Mouse (Mus musculus) limb, embryonic 14.5 days (tissue): ENCODE results near the gene Boc. TPM values are rescaled to one million over a fixed set of nuclear protein-coding genes. Genes with fewer than 3 reads are reported as not detected.
A peak's percentile ranks its signal among the peaks of the same experiment; 100 is the strongest.

Experiments used
- ATAC-seq: fragments of 200-750 bp; cut with Nextera tagmentation; 2 replicates; pipeline ENCODE4 v1.8.0; 2017; ENCODE audit warnings: low read depth, moderate number of reproducible peaks, moderate TSS enrichment; ENCODE audit not compliant: low FRiP score
- DNase-seq: peaks from one replicate; pipeline ENCODE4 v3.0.0-alpha.2; 2015; ENCODE audit warnings: low spot score
- H3K27ac ChIP-seq: fragments of 300-500 bp; sonication (generic); replicated peaks from 2 replicates; pipeline ENCODE4 v1.5.1; 2014; ENCODE audit warnings: low read depth, mild to moderate bottlenecking, low read length, moderate library complexity, mixed read lengths
- H3K27me3 ChIP-seq: fragments of 300-500 bp; sonication (generic); 2 replicates; pipeline ENCODE4 v1.6.1; 2014; ENCODE audit warnings: low read length, mixed read lengths; ENCODE audit not compliant: control insufficient read depth, insufficient read depth
- H3K36me3 ChIP-seq: fragments of 300-500 bp; sonication (generic); 2 replicates; pipeline ENCODE4 v1.6.1; 2014; ENCODE audit warnings: mild to moderate bottlenecking, low read length, moderate library complexity, mixed read lengths; ENCODE audit not compliant: control insufficient read depth, insufficient read depth
- H3K4me1 ChIP-seq: fragments of 300-500 bp; sonication (generic); 2 replicates; pipeline ENCODE4 v1.6.1; 2014; ENCODE audit warnings: antibody characterized with exemption, low read length, mixed read lengths; ENCODE audit not compliant: control insufficient read depth, insufficient read depth
- H3K4me2 ChIP-seq: fragments of 300-500 bp; sonication (generic); replicated peaks from 2 replicates; pipeline ENCODE4 v1.6.1; 2014; ENCODE audit warnings: low read depth, mild to moderate bottlenecking, low read length, moderate library complexity; ENCODE audit not compliant: severe bottlenecking
- H3K4me3 ChIP-seq: fragments of 300-500 bp; sonication (generic); replicated peaks from 2 replicates; pipeline ENCODE4 v1.5.1; 2014; ENCODE audit warnings: low read length
- H3K9ac ChIP-seq: fragments of 300-500 bp; sonication (generic); 2 replicates; pipeline ENCODE4 v1.6.1; 2014; ENCODE audit warnings: mild to moderate bottlenecking, low read depth, low read length, moderate library complexity; ENCODE audit not compliant: severe bottlenecking
- H3K9me3 ChIP-seq: fragments of 300-500 bp; sonication (generic); 2 replicates; pipeline ENCODE4 v1.6.1; 2016; ENCODE audit warnings: low read length; ENCODE audit not compliant: control insufficient read depth
- POLR2A ChIP-seq: fragments of 200-500 bp; IDR thresholded peaks from 2 replicates; pipeline ENCODE4 v1.8.0; 2012; ENCODE audit warnings: inconsistent platforms, mild to moderate bottlenecking, moderate library complexity, borderline replicate concordance; ENCODE audit not compliant: insufficient read depth, insufficient read length; ENCODE audit errors: extremely low read depth
- WGBS: fragments of 180-500 bp; shearing (Covaris S2); extraction: QIAGEN DNeasy Blood & Tissue Kit; methylation state at CpG from one replicate; pipeline ENCODE4 v1.1.7; 2014; 5-methylcytosine and 5-hydroxymethylcytosine counted together
- polyA plus RNA-seq, 2 experiments: library from polyadenylated mRNA; depleted of rRNA in 1 of 2; stranded (reverse) in 1 of 2; unstranded in 1 of 2; fragments of >200 nt; fragmentation: Nextera tagmentation in 1 of 2; extraction: Ambion mirVana in 1 of 2; gene quantifications; 2 replicates each; pipeline versions ENCODE4 v1.2.1 to v1.2.3; 2012 to 2014

The Boc gene
- polyA plus RNA-seq, 2 experiments: 59.8 to 91.4 TPM

- no peak for TF ChIP-seq POLR2A
- peaks cover 6% of the 10 kb centered on the region for H3K4me1 ChIP-seq
- 7% methylated on average over 7 of the region's 7 CpGs for WGBS
- ATAC-seq: no peak
- DNase-seq: peak; percentile 87
- H3K9ac ChIP-seq: no peak overlapping the region
- H3K4me3 ChIP-seq: no peak overlapping the region
- peaks cover 64% of the 10 kb centered on the region for H3K36me3 ChIP-seq
- no peaks in the 10 kb centered on the region for H3K27me3 ChIP-seq
- H3K4me2 ChIP-seq: no peak overlapping the region
- no peak overlapping the region for H3K27ac ChIP-seq
- no peaks in the 10 kb centered on the region for H3K9me3 ChIP-seq
These were observed 74.6 kb downstream of the Boc start for GRCm38 (mm10) chr16:44484079-44484478.

GRCm38 (mm10) chr16:44481599-44482593 is 76.8 kb downstream of the Boc start:
- Histone ChIP-seq H3K9me3 (no peaks in the 10 kb centered on the region), H3K4me3 (no peak overlapping the region), H3K36me3 (peaks cover 45% of the 10 kb centered on the region), H3K4me2 (no peak overlapping the region), H3K27ac (0 out of 2 replicates have a peak overlapping the region, but pooled peaks have one; percentile 35), H3K27me3 (no peaks in the 10 kb centered on the region), H3K9ac (no peak overlapping the region), H3K4me1 (peaks cover 6% of the 10 kb centered on the region)
- ATAC-seq (no peak), DNase-seq (no peak)
- 53% methylated on average over 28 of the region's 28 CpGs for WGBS
- TF ChIP-seq POLR2A: no peak

GRCm38 (mm10) chr16:44480616-44481015 is 78.1 kb downstream of the Boc start:
- Histone ChIP-seq H3K4me2 (no peak overlapping the region), H3K4me3 (no peak overlapping the region), H3K9ac (no peak overlapping the region), H3K36me3 (peaks cover 32% of the 10 kb centered on the region), H3K27ac (peak overlapping the region; percentile 21; the same call in 1 of the 2 replicates), H3K9me3 (no peaks in the 10 kb centered on the region), H3K27me3 (no peaks in the 10 kb centered on the region), H3K4me1 (peaks cover 6% of the 10 kb centered on the region)
- no peak for TF ChIP-seq POLR2A
- ATAC-seq: peak; percentile 39; the same call in 1 of the 2 replicates
- DNase-seq: peak; percentile 78
- 34% methylated on average over 7 of the region's 7 CpGs for WGBS

- H3K27ac ChIP-seq: no peak overlapping the region
- H3K4me3 ChIP-seq: no peak overlapping the region
- no peak overlapping the region for H3K4me2 ChIP-seq
- WGBS: 87% methylated on average over 14 of the region's 14 CpGs
- DNase-seq (no peak), ATAC-seq (no peak)
- no peak for TF ChIP-seq POLR2A
- peaks cover 6% of the 10 kb centered on the region for H3K4me1 ChIP-seq
- no peak overlapping the region for H3K9ac ChIP-seq
- H3K9me3 ChIP-seq: no peaks in the 10 kb centered on the region
- peaks cover 24% of the 10 kb centered on the region for H3K36me3 ChIP-seq
- no peaks in the 10 kb centered on the region for H3K27me3 ChIP-seq
These were observed 78.8 kb downstream of the Boc start for GRCm38 (mm10) chr16:44479852-44480251.

- no peak for TF ChIP-seq POLR2A
- Histone ChIP-seq H3K9me3 (no peaks in the 10 kb centered on the region), H3K27me3 (no peaks in the 10 kb centered on the region), H3K4me3 (no peak overlapping the region), H3K9ac (no peak overlapping the region), H3K4me2 (no peak overlapping the region), H3K36me3 (peaks cover 18% of the 10 kb centered on the region), H3K4me1 (peaks cover 6% of the 10 kb centered on the region), H3K27ac (no peak overlapping the region)
- ATAC-seq (no peak), DNase-seq (no peak)
- WGBS: 34% methylated on average over 18 of the region's 18 CpGs
These were observed 79.9 kb downstream of the Boc start for GRCm38 (mm10) chr16:44478767-44479166.
